Mouse (Mus musculus): ENCODE measurements around the gene Tcp11l1.

DNA sequence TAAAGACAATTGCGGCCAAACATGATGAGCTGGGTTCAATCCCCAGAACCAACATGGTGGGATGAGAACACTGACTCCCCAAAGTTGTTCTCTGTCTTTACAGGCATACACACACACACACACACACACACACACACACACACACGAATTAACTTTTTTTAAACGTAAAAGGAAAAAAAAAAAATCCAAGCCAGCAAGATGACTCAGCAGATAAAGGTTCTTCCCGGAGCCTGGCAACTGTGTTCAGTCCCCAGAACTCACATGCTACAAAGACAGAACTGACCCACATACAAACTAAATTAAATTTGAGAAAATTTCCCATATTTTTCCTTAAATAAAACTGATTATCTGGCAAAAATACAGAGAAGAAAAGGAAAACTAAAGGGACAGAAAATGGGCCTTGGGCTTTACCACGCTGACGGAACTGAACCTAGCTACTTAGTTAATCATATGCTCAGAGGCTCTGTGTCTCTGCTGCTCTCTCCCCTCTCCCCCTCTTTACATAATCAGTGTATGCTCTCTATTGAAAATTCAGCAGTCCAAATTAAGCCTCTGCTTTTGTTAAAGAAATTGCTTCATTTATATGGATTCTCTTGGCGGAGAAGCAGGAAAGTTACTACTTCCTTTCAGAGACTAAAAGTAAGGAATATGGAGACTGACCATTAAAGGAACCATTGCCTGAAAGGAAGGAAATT is 20.7 kb upstream of the Tcp11l1 start:
- TF ChIP-seq POLR2A (IDR thresholded peaks at IDR 0.05; ENCODE audit: insufficient read depth, low read depth, low read length), result no peak
- no peak for TF ChIP-seq CTCF (IDR thresholded peaks at IDR 0.05)
- TF ChIP-seq EP300 (IDR thresholded peaks at IDR 0.05; ENCODE audit: insufficient read depth, low read depth, low read length), result no peak
